Mouse (Mus musculus): ENCODE data around the gene Sh3pxd2a. TPM values are rescaled to one million over a fixed set of nuclear protein-coding genes. Genes with fewer than 3 reads are reported as not detected.

Sh3pxd2a gene
- total and polyA plus RNA-seq, 3 experiments, result 3.9 to 11.3 TPM; not detected in 1

DNA sequence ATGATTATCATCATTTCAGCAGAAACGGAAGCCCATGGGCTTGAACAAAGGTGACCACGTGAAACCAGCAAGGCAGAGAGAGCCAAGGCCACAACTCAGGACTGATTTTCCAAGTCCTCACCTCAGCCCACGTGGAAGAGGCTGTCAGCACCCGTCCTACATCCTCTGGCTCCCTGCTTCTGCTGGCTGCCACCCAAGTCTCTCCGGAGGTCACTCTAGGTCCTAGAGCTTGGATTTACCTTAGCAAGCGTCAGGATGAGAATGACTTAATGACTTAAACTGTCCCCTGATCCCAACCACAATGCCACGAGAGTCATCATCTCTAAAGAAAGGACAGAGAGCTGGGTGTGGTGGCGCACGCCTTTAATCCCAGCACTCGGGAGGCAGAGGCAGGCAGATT, 11.5 kb downstream of the Sh3pxd2a start:
- no peak for DNase-seq (ENCODE audit: low read depth, low spot score)
- H3K79me2 ChIP-seq (ENCODE audit: control insufficient read depth, insufficient read depth, low read length, poor library complexity), result no peaks in the 10 kb centered on the region
- H3K4me3 ChIP-seq (ENCODE audit: control insufficient read depth in 1 of 2, insufficient read depth in 1 of 2, low read depth in 2 of 2, low read length in 2 of 2), result no peak overlapping the region
- no peak overlapping the region for H3K27ac ChIP-seq (ENCODE audit: control insufficient read depth, low read depth, low read length)
- no peaks in the 10 kb centered on the region for H3K27me3 ChIP-seq (ENCODE audit: control insufficient read depth in 1 of 2, insufficient read depth in 2 of 2, low read length in 2 of 2)
- H3K36me3 ChIP-seq (ENCODE audit: control insufficient read depth in 1 of 2, insufficient read depth in 2 of 2, low read length in 2 of 2), result no peaks in the 10 kb centered on the region
- TF ChIP-seq SIN3A (IDR thresholded peaks at IDR 0.05; ENCODE audit: low read length) (no peak), TCF12 (IDR thresholded peaks at IDR 0.05; ENCODE audit: low read depth, low read length) (no peak), SMC3 (IDR thresholded peaks at IDR 0.05; ENCODE audit: low read depth, low read length) (no peak), ZC3H11A (IDR thresholded peaks at IDR 0.05; ENCODE audit: low read depth, low read length) (no peak)
- no peak overlapping the region for H3K9ac ChIP-seq (ENCODE audit: control insufficient read depth, low read depth, low read length, poor library complexity, severe bottlenecking)
- H3K9me3 ChIP-seq (replicated peaks; ENCODE audit: insufficient read depth, low read length), result no peaks in the 10 kb centered on the region
- no peaks in the 10 kb centered on the region for H3K4me1 ChIP-seq (ENCODE audit: control insufficient read depth in 1 of 2, insufficient read depth in 2 of 2, low read length in 2 of 2)

DNA sequence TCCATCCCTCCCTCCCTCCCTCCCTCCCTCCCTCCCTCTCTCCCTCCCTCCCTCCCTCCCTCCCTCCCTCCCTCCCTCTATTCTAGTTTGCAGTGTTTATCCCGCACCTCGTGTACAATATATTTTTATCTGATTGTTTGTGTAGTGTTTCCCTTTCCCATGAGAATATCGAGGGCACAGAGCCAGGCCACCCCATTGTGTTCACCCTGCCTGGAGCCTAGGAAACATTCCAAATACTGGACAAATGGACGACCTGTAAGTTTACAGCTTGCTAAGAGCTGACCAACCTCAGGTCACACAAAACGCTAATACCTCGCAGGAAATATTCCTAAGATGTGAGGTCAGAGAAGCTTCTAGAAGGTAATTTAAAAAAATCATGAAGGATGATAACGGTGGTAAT, 12.0 kb downstream of the Sh3pxd2a start:
- H3K4me1 ChIP-seq (ENCODE audit: control insufficient read depth in 1 of 2, insufficient read depth in 2 of 2, low read length in 2 of 2), result no peaks in the 10 kb centered on the region
- no peaks in the 10 kb centered on the region for H3K27me3 ChIP-seq (ENCODE audit: control insufficient read depth in 1 of 2, insufficient read depth in 2 of 2, low read length in 2 of 2)
- TF ChIP-seq NELFE (IDR thresholded peaks at IDR 0.05; ENCODE audit: low read depth, low read length), result no peak
- no peak for TF ChIP-seq ZKSCAN1 (IDR thresholded peaks at IDR 0.05; ENCODE audit: low read depth, low read length)
- TF ChIP-seq ZC3H11A (IDR thresholded peaks at IDR 0.05; ENCODE audit: low read depth, low read length), result no peak
- TF ChIP-seq MAX (IDR thresholded peaks at IDR 0.05; ENCODE audit: low read length), result no peak
- TF ChIP-seq CHD1 (IDR thresholded peaks at IDR 0.05; ENCODE audit: low read depth, low read length), result no peak
- TF ChIP-seq ELF1 (IDR thresholded peaks at IDR 0.05; ENCODE audit: low read depth, low read length), result no peak
- H3K27ac ChIP-seq (ENCODE audit: control insufficient read depth, low read depth, low read length), result no peak overlapping the region
- H3K79me2 ChIP-seq (ENCODE audit: control insufficient read depth, insufficient read depth, low read length, poor library complexity), result no peaks in the 10 kb centered on the region
- DNase-seq (ENCODE audit: low read depth, low spot score), result no peak
- H3K9ac ChIP-seq (ENCODE audit: control insufficient read depth, low read depth, low read length, poor library complexity, severe bottlenecking), result no peak overlapping the region
- no peak overlapping the region for H3K4me3 ChIP-seq (ENCODE audit: control insufficient read depth in 1 of 2, insufficient read depth in 1 of 2, low read depth in 2 of 2, low read length in 2 of 2)
- no peaks in the 10 kb centered on the region for H3K9me3 ChIP-seq (replicated peaks; ENCODE audit: insufficient read depth, low read length)
- no peaks in the 10 kb centered on the region for H3K36me3 ChIP-seq (ENCODE audit: control insufficient read depth in 1 of 2, insufficient read depth in 2 of 2, low read length in 2 of 2)

DNA sequence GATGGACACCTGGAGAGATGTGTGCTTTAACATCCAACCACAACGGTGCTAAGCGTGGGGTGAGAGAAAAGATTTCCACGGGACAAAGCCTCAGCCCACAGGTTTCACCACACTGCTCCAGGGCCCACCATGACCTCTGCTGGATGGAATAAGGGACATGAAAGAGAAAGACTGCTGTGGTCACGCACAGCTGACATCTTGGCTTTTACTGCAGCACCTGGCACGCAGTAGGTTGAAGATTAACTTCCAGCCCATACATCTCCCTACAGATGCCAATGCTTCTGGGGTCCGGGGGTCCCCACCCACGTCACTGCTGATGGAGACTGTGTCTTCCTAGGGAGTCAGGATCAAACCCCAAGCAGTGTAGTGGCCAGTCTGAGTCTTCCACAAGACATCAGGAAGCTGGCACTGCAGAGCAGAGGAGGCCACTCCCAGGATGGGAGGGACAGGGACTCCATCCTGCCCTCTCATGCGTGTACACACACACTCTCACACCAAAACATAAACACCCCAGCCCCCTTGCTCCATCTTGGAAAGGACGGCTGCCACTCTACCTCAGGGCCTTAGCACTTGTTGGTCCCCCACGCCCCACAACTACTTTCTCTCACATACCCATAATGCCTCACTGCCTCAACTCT, 12.6 kb downstream of the Sh3pxd2a start:
- Histone ChIP-seq H3K9me3 (replicated peaks; ENCODE audit: insufficient read depth, low read length) (no peaks in the 10 kb centered on the region), H3K9ac (ENCODE audit: control insufficient read depth, low read depth, low read length, poor library complexity, severe bottlenecking) (no peak overlapping the region), H3K4me1 (ENCODE audit: control insufficient read depth in 1 of 2, insufficient read depth in 2 of 2, low read length in 2 of 2) (no peaks in the 10 kb centered on the region), H3K4me3 (ENCODE audit: control insufficient read depth in 1 of 2, insufficient read depth in 1 of 2, low read depth in 2 of 2, low read length in 2 of 2) (no peak overlapping the region), H3K27ac (ENCODE audit: control insufficient read depth, low read depth, low read length) (no peak overlapping the region), H3K79me2 (ENCODE audit: control insufficient read depth, insufficient read depth, low read length, poor library complexity) (no peaks in the 10 kb centered on the region), H3K27me3 (ENCODE audit: control insufficient read depth in 1 of 2, insufficient read depth in 2 of 2, low read length in 2 of 2) (0 out of 4 replicates have a peak, but pooled peaks cover 0 to 2% of the 10 kb centered on the region in 2 experiments), H3K36me3 (ENCODE audit: control insufficient read depth in 1 of 2, insufficient read depth in 2 of 2, low read length in 2 of 2) (no peaks in the 10 kb centered on the region)
- no peak for TF ChIP-seq GABPA (IDR thresholded peaks at IDR 0.05; ENCODE audit: low read depth, low read length)
- DNase-seq (ENCODE audit: low read depth, low spot score), result no peak
